Mouse (Mus musculus) lung, adult 2 months (tissue): ENCODE data around the gene Rnft2. TPM values are rescaled to one million over a fixed set of nuclear protein-coding genes. Genes with fewer than 3 reads are reported as not detected.

ENCODE experiments used
- DNase-seq: peaks from one replicate; pipeline ENCODE4 v3.0.0; 2022
- H3K4me1 ChIP-seq: fragments of 200-500 bp; 2 replicates; pipeline ENCODE4 v1.6.1; 2011; ENCODE audit warnings: low read length; ENCODE audit not compliant: control insufficient read depth, insufficient read depth
- H3K4me3 ChIP-seq: fragments of 200-500 bp; replicated peaks from 2 replicates; pipeline ENCODE3; 2011; ENCODE audit warnings: low read depth, mild to moderate bottlenecking, control low read depth, low read length; ENCODE audit errors: extremely low read depth
- CTCF ChIP-seq: fragments of 200-500 bp; IDR thresholded peaks from 2 replicates; pipeline ENCODE4 v1.5.1; 2011; ENCODE audit warnings: mild to moderate bottlenecking, low read length, control low read depth; ENCODE audit not compliant: insufficient read depth
- POLR2A ChIP-seq: fragments of 200-500 bp; IDR thresholded peaks from 2 replicates; pipeline ENCODE4 v1.6.1; 2011; ENCODE audit warnings: low read depth, mild to moderate bottlenecking, control low read depth, low read length, borderline replicate concordance; ENCODE audit errors: extremely low read depth
- WGBS: fragments of 180-500 bp; shearing (Covaris S2); methylation state at CpG from one replicate; pipeline ENCODE4 v1.1.7; 2018; 5-methylcytosine and 5-hydroxymethylcytosine counted together
- polyA plus RNA-seq: library from polyadenylated mRNA; depleted of rRNA; stranded (reverse); fragments of >200 nt; gene quantifications from 2 replicates; pipeline ENCODE4 v1.2.3, GENCODE M21; 2012

The Rnft2 gene
- polyA plus RNA-seq, 1 experiment: 3.3 TPM

- DNase-seq: no peak
- Histone ChIP-seq H3K4me3 (no peak overlapping the region), H3K4me1 (no peaks in the 10 kb centered on the region)
- 70% methylated on average over 9 of the region's 9 CpGs for WGBS
- TF ChIP-seq POLR2A: no peak
These were observed 54.4 kb downstream of the Rnft2 start for GRCm38 (mm10) chr5:118190491-118190890.

GRCm38 (mm10) chr5:118188356-118188755 lies 56.6 kb downstream of the Rnft2 start:
- no peak for TF ChIP-seq POLR2A
- TF ChIP-seq CTCF: no peak

DNA sequence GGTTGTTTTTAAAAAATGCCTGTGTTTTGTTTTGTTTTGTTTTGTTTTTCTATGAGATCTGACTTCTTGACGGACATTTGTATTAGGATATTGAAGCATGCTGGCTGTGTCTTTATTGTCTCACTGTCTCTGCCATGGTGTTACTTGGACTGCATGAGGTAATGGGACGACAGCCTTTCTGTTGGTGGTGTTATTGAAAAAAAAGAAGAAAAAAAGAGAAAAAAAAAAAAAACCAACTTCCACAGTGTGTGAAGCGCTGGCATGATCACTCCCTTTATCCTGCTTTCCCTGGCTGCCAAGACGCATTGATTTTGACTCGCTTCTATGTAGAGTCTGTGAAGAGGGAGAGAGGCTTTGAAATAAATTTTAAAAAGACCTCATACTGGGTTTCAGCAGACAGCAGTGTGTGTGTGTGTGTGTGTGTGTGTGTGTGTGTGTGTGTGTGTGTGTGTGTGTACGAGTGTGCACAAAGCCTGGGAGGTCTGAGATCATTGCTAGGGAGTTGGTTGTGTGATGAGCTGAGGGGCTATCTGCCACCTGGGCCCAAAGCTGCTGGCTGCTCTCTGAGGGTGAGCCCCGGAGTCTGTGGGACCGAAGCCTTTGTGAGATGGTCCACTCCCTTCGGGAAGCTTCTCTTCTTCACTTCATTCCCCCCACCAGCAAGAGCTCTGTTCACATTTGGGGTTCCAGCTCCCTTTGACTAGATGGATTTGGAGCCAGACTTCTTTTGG lies 57.8 kb downstream of the Rnft2 start:
- TF ChIP-seq CTCF (no peak), POLR2A (no peak)
- WGBS: 81% methylated on average over 9 of the region's 9 CpGs
- Histone ChIP-seq H3K4me3 (no peak overlapping the region), H3K4me1 (no peaks in the 10 kb centered on the region)
- no peak for DNase-seq

More at GRCm38 (mm10) chr5:118188356-118188755, 56.6 kb downstream of the Rnft2 start:
- Histone ChIP-seq H3K4me1 (no peaks in the 10 kb centered on the region), H3K4me3 (no peak overlapping the region)
- 63% methylated on average over 6 of the region's 6 CpGs for WGBS
- no peak for DNase-seq

GRCm38 (mm10) chr5:118177640-118178039 lies 67.3 kb downstream of the Rnft2 start:
- DNase-seq: no peak
- Histone ChIP-seq H3K4me3 (no peak overlapping the region), H3K4me1 (no peaks in the 10 kb centered on the region)
- TF ChIP-seq CTCF (no peak), POLR2A (no peak)
- WGBS: 54% methylated on average over 7 of the region's 7 CpGs

DNA sequence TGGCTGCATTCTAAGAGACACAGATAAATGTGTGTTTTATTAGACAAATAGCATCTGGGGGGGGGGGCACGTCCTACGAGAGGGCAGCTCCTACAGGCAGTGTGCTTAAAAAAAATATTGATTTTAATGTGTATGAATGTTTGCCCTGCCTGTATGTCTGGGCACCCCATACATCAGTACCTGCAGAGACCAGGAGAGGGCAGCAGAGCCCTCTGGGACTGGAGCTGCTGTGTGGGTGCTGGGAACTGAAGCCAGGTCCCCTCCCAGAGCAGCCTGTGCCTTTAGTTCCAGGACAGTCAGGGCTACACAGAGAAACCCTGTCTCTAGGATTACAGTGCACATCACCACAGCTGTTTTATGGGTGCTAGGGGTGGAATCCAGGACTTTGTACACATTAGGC lies 69.8 kb downstream of the Rnft2 start:
- DNase-seq: no peak
- Histone ChIP-seq H3K4me1 (peaks cover 6% of the 10 kb centered on the region; the same call in 1 of the 2 replicates), H3K4me3 (no peak overlapping the region)
- no peak for TF ChIP-seq CTCF
- TF ChIP-seq POLR2A: no peak
- WGBS: 34% methylated on average over 2 of the region's 2 CpGs

GRCm38 (mm10) chr5:118174310-118175009 lies 70.5 kb downstream of the Rnft2 start:
- peaks cover 6% of the 10 kb centered on the region; the same call in 1 of the 2 replicates for H3K4me1 ChIP-seq
- no peak for DNase-seq
- WGBS: 1% methylated on average over 22 of the region's 22 CpGs
- TF ChIP-seq CTCF: no peak
- no peak for TF ChIP-seq POLR2A
- H3K4me3 ChIP-seq: no peak overlapping the region

GRCm38 (mm10) chr5:118172078-118172723 lies 72.7 kb downstream of the Rnft2 start:
- Histone ChIP-seq H3K4me3 (peak overlapping the region; percentile 51), H3K4me1 (peaks cover 6% of the 10 kb centered on the region; the same call in 1 of the 2 replicates)
- WGBS: under 1% methylated on average over 27 of the region's 27 CpGs
- DNase-seq: no peak
- TF ChIP-seq POLR2A: no peak
- TF ChIP-seq CTCF: no peak

GRCm38 (mm10) chr5:118171665-118172064 lies 73.3 kb downstream of the Rnft2 start:
- peaks cover 6% of the 10 kb centered on the region; the same call in 1 of the 2 replicates for H3K4me1 ChIP-seq
- WGBS: 1% methylated on average over 36 of the region's 36 CpGs
- no peak for DNase-seq
- no peak overlapping the region for H3K4me3 ChIP-seq
- TF ChIP-seq CTCF (no peak), POLR2A (no peak)

GRCm38 (mm10) chr5:118170888-118171529 lies 73.9 kb downstream of the Rnft2 start:
- H3K4me3 ChIP-seq: no peak overlapping the region
- peak; percentile 26 for DNase-seq

More at GRCm38 (mm10) chr5:118170888-118171529, 73.9 kb downstream of the Rnft2 start:
- WGBS: 2% methylated on average over 25 of the region's 25 CpGs
- no peak for TF ChIP-seq POLR2A
- 0 out of 2 replicates have a peak, but pooled peaks have one; percentile 14 for TF ChIP-seq CTCF
- peaks cover 6% of the 10 kb centered on the region; the same call in 1 of the 2 replicates for H3K4me1 ChIP-seq
